Mouse (Mus musculus) forebrain, embryonic 11.5 days (tissue): ENCODE results near the gene Sp9. TPM values are rescaled to one million over a fixed set of nuclear protein-coding genes. Genes with fewer than 3 reads are reported as not detected.

Experiments
- ATAC-seq: fragments of 200-750 bp; cut with Nextera tagmentation; replicated peaks from 2 replicates; pipeline ENCODE4 v1.8.0; 2017; ENCODE audit warnings: moderate TSS enrichment; ENCODE audit not compliant: low FRiP score
- DNase-seq: peaks from one replicate; pipeline ENCODE4 v3.0.0-alpha.2; 2017; ENCODE audit warnings: low spot score
- H3K27ac ChIP-seq: fragments of 300-500 bp; sonication (generic); 2 replicates; pipeline ENCODE4 v1.5.1; 2014; ENCODE audit warnings: low read depth, low read length
- H3K27me3 ChIP-seq: fragments of 300-500 bp; sonication (generic); 2 replicates; pipeline ENCODE4 v1.6.1; 2014; ENCODE audit warnings: mild to moderate bottlenecking, low read length, mixed read lengths; ENCODE audit not compliant: control insufficient read depth, insufficient read depth
- H3K36me3 ChIP-seq: fragments of 300-500 bp; sonication (generic); 2 replicates; pipeline ENCODE4 v1.6.1; 2014; ENCODE audit warnings: mild to moderate bottlenecking, low read length, moderate library complexity, mixed read lengths; ENCODE audit not compliant: control insufficient read depth, insufficient read depth
- H3K4me1 ChIP-seq: fragments of 300-500 bp; sonication (generic); replicated peaks from 2 replicates; pipeline ENCODE4 v1.6.1; 2014; ENCODE audit warnings: low read length, mixed read lengths; ENCODE audit not compliant: control insufficient read depth, insufficient read depth
- H3K4me2 ChIP-seq: fragments of 300-500 bp; sonication (generic); 2 replicates; pipeline ENCODE4 v1.6.1; 2014; ENCODE audit warnings: low read depth, mild to moderate bottlenecking, low read length, moderate library complexity, mixed read lengths; ENCODE audit not compliant: severe bottlenecking
- H3K4me3 ChIP-seq: fragments of 300-500 bp; sonication (generic); 2 replicates; pipeline ENCODE4 v1.5.1; 2014; ENCODE audit warnings: low read depth, low read length
- H3K9ac ChIP-seq: fragments of 300-500 bp; sonication (generic); 2 replicates; pipeline ENCODE4 v1.6.1; 2014; ENCODE audit warnings: low read length
- H3K9me3 ChIP-seq: fragments of 300-500 bp; sonication (generic); 2 replicates; pipeline ENCODE4 v1.6.1; 2016; ENCODE audit warnings: low read length, mixed read lengths; ENCODE audit not compliant: control insufficient read depth
- WGBS: fragments of 180-500 bp; shearing (Covaris S2); extraction: QIAGEN DNeasy Blood & Tissue Kit; methylation state at CpG from one replicate; pipeline ENCODE4 v1.1.7; 2014; 5-methylcytosine and 5-hydroxymethylcytosine counted together
- polyA plus RNA-seq: library from polyadenylated mRNA; unstranded; fragments of >200 nt; fragmentation: Nextera tagmentation; extraction: Ambion mirVana; gene quantifications from 2 replicates; pipeline ENCODE4 v1.2.1, GENCODE M21; 2014

Sp9 gene
- polyA plus RNA-seq, 1 experiment from 2014 or later, result 5.5 TPM

DNA sequence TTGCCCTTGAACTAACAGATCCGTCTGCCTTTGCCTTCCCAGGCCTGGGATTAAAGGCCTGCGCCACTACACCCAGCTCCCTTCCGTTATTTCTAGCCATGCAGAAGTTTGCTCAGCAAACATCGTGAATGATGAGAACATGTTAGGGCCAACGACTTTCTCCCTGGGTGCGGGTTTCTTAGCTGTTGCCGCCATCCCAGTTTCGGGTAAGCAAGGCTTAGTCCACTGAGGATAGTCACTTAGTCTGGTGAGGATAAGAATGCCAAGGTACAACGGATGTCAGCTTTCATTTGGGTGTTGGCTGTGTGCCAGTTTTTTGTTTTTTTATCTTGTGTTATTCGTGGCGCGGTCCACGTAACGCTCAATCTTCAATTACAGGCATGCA is 41.4 kb downstream of the Sp9 start:
- no peaks in the 10 kb centered on the region; the same call in 1 of the 2 replicates for H3K36me3 ChIP-seq
- H3K4me1 ChIP-seq, result no peaks in the 10 kb centered on the region; the same call in 1 of the 2 replicates
- H3K4me3 ChIP-seq, result peak overlapping the region; percentile 77
- H3K9ac ChIP-seq, result peak overlapping the region; percentile 63; the same call in 1 of the 2 replicates
- WGBS, result 50% methylated on average over 14 of the region's 14 CpGs
- ATAC-seq, result peak; percentile 55
- no peaks in the 10 kb centered on the region for H3K27me3 ChIP-seq
- peak overlapping the region; percentile 38; the same call in 1 of the 2 replicates for H3K4me2 ChIP-seq
- no peak overlapping the region for H3K27ac ChIP-seq
- H3K9me3 ChIP-seq, result no peaks in the 10 kb centered on the region
- peak; percentile 53 for DNase-seq

DNA sequence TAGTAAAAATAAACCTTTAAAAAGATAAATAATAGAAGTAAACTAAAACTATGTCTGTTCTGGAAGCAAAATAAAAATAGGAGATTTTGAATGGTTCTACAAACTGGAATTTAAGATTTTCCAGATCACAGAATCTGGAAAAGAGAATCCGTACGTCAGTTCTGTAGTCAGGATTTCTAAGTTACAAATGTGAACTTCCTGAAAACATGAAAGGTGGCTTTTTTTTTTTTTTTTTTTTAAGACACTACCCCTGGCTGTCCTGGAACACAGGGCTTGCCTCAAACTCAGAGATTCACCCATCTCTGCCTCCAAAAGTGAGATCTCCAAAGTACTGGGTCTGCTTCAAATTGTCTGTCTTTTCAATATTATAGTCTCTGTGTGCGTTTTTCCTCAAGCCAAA is 42.6 kb downstream of the Sp9 start:
- H3K4me3 ChIP-seq, result no peak overlapping the region
- H3K4me2 ChIP-seq, result no peak overlapping the region
- no peak overlapping the region for H3K27ac ChIP-seq
- H3K27me3 ChIP-seq, result no peaks in the 10 kb centered on the region
- no peaks in the 10 kb centered on the region for H3K9me3 ChIP-seq
- DNase-seq (no peak), ATAC-seq (no peak)
- no peaks in the 10 kb centered on the region; the same call in 1 of the 2 replicates for H3K4me1 ChIP-seq
- no peaks in the 10 kb centered on the region; the same call in 1 of the 2 replicates for H3K36me3 ChIP-seq
- WGBS, result 87% methylated on average over 3 of the region's 3 CpGs
- H3K9ac ChIP-seq, result no peak overlapping the region

GRCm38 (mm10) chr2:73317426-73317825 is 45.7 kb downstream of the Sp9 start:
- Histone ChIP-seq H3K4me2 (no peak overlapping the region), H3K4me3 (no peak overlapping the region), H3K36me3 (no peaks in the 10 kb centered on the region; the same call in 1 of the 2 replicates), H3K27ac (no peak overlapping the region), H3K9ac (no peak overlapping the region), H3K27me3 (no peaks in the 10 kb centered on the region), H3K9me3 (no peaks in the 10 kb centered on the region), H3K4me1 (no peaks in the 10 kb centered on the region)
- ATAC-seq (no peak), DNase-seq (no peak)
- 92% methylated on average over 9 of the region's 9 CpGs for WGBS

DNA sequence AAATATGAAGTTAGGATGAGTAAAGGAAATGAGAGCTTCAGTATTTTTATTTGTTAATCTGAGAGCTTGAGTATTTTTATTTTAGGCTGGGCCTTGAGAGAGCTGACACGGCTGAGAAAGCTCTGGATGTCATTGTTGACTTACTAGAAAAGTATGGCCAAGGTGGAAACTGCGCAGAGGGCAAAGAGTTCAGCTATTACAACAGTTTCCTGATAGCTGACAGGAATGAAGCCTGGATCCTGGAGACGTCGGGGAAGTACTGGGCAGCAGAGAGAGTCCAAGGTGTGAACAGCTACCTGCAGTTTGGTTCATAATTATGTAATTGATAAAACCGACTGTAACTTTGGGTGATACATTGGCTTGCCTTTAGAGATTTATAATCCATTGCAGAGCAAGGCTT is 47.5 kb downstream of the Sp9 start:
- no peaks in the 10 kb centered on the region for H3K4me1 ChIP-seq
- H3K27me3 ChIP-seq, result no peaks in the 10 kb centered on the region
- no peaks in the 10 kb centered on the region; the same call in 1 of the 2 replicates for H3K36me3 ChIP-seq
- DNase-seq (no peak), ATAC-seq (no peak)
- no peak overlapping the region for H3K9ac ChIP-seq
- H3K4me2 ChIP-seq, result no peak overlapping the region
- no peak overlapping the region for H3K27ac ChIP-seq
- 92% methylated on average over 5 of the region's 5 CpGs for WGBS
- H3K9me3 ChIP-seq, result no peaks in the 10 kb centered on the region
- no peak overlapping the region for H3K4me3 ChIP-seq

GRCm38 (mm10) chr2:73322991-73323390 is 51.3 kb downstream of the Sp9 start:
- no peaks in the 10 kb centered on the region for H3K4me1 ChIP-seq
- DNase-seq (no peak), ATAC-seq (no peak)
- H3K27ac ChIP-seq, result no peak overlapping the region
- no peaks in the 10 kb centered on the region for H3K27me3 ChIP-seq
- H3K4me2 ChIP-seq, result no peak overlapping the region
- no peak overlapping the region for H3K9ac ChIP-seq
- 72% methylated on average over 12 of the region's 12 CpGs for WGBS
- no peak overlapping the region for H3K4me3 ChIP-seq
- no peaks in the 10 kb centered on the region; the same call in 1 of the 2 replicates for H3K36me3 ChIP-seq
- no peaks in the 10 kb centered on the region for H3K9me3 ChIP-seq

DNA sequence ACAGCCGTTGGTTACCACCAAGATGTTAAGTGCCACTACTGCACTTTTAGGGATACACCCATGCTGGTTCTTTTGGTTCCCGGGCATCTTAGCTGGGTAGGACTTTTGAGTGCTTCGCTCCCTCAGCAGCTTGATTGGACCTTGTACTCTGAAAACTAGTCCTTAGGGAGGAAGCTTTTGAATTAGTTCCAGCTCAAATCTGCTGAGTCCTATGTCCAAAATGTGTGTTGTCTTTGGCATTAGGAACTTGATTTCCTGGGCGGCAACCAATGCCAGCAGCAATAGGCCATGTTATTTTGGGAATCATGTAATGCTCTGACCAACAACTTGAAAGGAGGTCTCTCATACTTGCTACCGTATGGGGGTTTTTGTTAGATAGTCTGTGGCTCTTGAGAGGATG is 54.1 kb downstream of the Sp9 start:
- DNase-seq (no peak), ATAC-seq (no peak)
- Histone ChIP-seq H3K27ac (no peak overlapping the region), H3K27me3 (no peaks in the 10 kb centered on the region), H3K4me2 (no peak overlapping the region), H3K9ac (no peak overlapping the region), H3K9me3 (no peaks in the 10 kb centered on the region), H3K4me1 (no peaks in the 10 kb centered on the region), H3K36me3 (no peaks in the 10 kb centered on the region), H3K4me3 (no peak overlapping the region)
- WGBS, result 93% methylated on average over 5 of the region's 5 CpGs

Other genes starting within 250 kb of the Sp9 start
- gene Ola1, start 53.0 kb upstream of the Sp9 start, polyA plus RNA-seq, result 99.8 and 110 TPM in 2 replicates
- 11.7 and 14.0 TPM in 2 replicates for gene Scrn3, start 40.7 kb downstream of the Sp9 start, polyA plus RNA-seq
- gene Cir1, start 40.8 kb downstream of the Sp9 start, polyA plus RNA-seq, result 18.2 and 18.6 TPM in 2 replicates
- gene Gpr155, start 114.6 kb downstream of the Sp9 start, polyA plus RNA-seq, result 2.6 and 2.7 TPM in 2 replicates